Mouse (Mus musculus) midbrain, embryonic 11.5 days (tissue): Measurements from ENCODE around the gene Ptrh1. TPM values are rescaled to one million over a fixed set of nuclear protein-coding genes. Genes with fewer than 3 reads are reported as not detected.

ENCODE experiments used
- ATAC-seq: fragments of 200-750 bp; cut with Nextera tagmentation; 2 replicates; pipeline ENCODE4 v1.8.0; 2017; ENCODE audit warnings: moderate TSS enrichment, moderate library complexity; ENCODE audit not compliant: low FRiP score
- DNase-seq: peaks from one replicate; pipeline ENCODE4 v3.0.0; 2015; ENCODE audit warnings: low spot score; ENCODE audit errors: missing footprints
- H3K27ac ChIP-seq: fragments of 300-500 bp; sonication (generic); 2 replicates; pipeline ENCODE4 v1.5.1; 2014; ENCODE audit warnings: low read depth, low read length
- H3K27me3 ChIP-seq: fragments of 300-500 bp; sonication (generic); 2 replicates; pipeline ENCODE4 v1.6.1; 2014; ENCODE audit warnings: mild to moderate bottlenecking, low read length, moderate library complexity, mixed read lengths; ENCODE audit not compliant: control insufficient read depth, insufficient read depth
- H3K36me3 ChIP-seq: fragments of 300-500 bp; sonication (generic); 2 replicates; pipeline ENCODE4 v1.6.1; 2014; ENCODE audit warnings: mild to moderate bottlenecking, low read length, moderate library complexity, mixed read lengths; ENCODE audit not compliant: control insufficient read depth, insufficient read depth
- H3K4me1 ChIP-seq: fragments of 300-500 bp; sonication (generic); 2 replicates; pipeline ENCODE4 v1.6.1; 2014; ENCODE audit warnings: low read length; ENCODE audit not compliant: control insufficient read depth, insufficient read depth
- H3K4me2 ChIP-seq: fragments of 300-500 bp; sonication (generic); 2 replicates; pipeline ENCODE4 v1.6.1; 2014; ENCODE audit warnings: mild to moderate bottlenecking, moderate library complexity
- H3K4me3 ChIP-seq: fragments of 300-500 bp; sonication (generic); 2 replicates; pipeline ENCODE4 v1.5.1; 2014; ENCODE audit warnings: low read depth, low read length
- H3K9ac ChIP-seq: fragments of 300-500 bp; sonication (generic); 2 replicates; pipeline ENCODE4 v1.6.1; 2014; ENCODE audit warnings: low read length
- H3K9me3 ChIP-seq: fragments of 300-500 bp; sonication (generic); 2 replicates; pipeline ENCODE4 v1.6.1; 2016; ENCODE audit warnings: low read length; ENCODE audit not compliant: control insufficient read depth
- WGBS: fragments of 180-500 bp; shearing (Covaris S2); extraction: QIAGEN DNeasy Blood & Tissue Kit; methylation state at CpG from one replicate; pipeline ENCODE4 v1.1.7; 2014; 5-methylcytosine and 5-hydroxymethylcytosine counted together
- polyA plus RNA-seq: library from polyadenylated mRNA; unstranded; fragments of >200 nt; fragmentation: Nextera tagmentation; extraction: Ambion mirVana; gene quantifications from 2 replicates; pipeline ENCODE4 v1.2.1, GENCODE M21; 2014

The Ptrh1 gene
- 3.2 and 3.9 TPM in 2 replicates for polyA plus RNA-seq

DNA sequence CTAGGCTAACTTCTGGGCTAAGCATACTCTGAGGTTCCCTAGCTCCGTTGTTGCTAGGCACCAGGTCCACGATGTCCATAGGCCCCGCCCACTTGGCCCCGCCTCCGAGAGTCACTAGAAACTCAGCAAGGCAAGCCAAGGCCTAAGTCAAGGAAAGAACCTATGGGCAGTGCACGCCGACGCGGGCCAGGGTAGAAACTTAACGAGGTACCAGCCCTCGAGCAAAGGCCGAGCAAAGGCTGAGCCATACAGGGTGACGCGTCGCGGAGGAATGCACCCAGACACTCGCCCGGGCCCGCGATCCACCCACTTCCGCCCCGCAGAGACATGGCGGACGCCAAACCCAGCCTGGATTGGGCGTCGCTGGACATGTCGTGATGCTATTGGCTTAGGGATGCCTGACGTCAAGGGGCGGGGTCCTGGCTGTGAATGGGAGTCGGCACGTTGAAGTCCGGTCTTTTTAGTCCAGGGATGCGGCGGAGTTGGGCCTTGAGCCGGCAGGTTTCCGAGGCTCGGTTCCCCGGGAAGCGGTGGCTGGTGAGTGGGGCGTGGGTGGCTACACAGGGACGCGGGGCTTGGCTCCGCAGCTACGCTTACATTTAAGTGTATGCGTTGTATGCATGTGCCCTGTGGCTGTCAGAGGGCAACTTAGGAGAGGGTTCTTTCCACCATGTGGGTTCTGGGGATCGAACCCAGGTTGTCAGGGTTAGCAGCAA, at the start of gene Ptrh1, which contains the start of gene Ttc16:
TSS of gene Ptrh1 (plus strand) at position 428 of the 716 bp plus-strand sequence.
TSS of gene Ttc16 (minus strand) at position 275 of the 716 bp plus-strand sequence.
- DNase-seq (peak; percentile 99), ATAC-seq (peak; percentile 97)
- Histone ChIP-seq H3K9me3 (no peaks in the 10 kb centered on the region), H3K9ac (peak within 1 kb of the TSS; percentile 58), H3K4me3 (peak within 1 kb of the TSS; percentile 54), H3K27me3 (no peaks in the 10 kb centered on the region), H3K36me3 (no peaks in the 10 kb centered on the region), H3K4me1 (peaks cover 12% of the 10 kb centered on the region; the same call in 1 of the 2 replicates), H3K4me2 (peak within 1 kb of the TSS; percentile 76), H3K27ac (no peak within 1 kb of the TSS)
- under 1% methylated on average over 46 of the region's 46 CpGs for WGBS

DNA sequence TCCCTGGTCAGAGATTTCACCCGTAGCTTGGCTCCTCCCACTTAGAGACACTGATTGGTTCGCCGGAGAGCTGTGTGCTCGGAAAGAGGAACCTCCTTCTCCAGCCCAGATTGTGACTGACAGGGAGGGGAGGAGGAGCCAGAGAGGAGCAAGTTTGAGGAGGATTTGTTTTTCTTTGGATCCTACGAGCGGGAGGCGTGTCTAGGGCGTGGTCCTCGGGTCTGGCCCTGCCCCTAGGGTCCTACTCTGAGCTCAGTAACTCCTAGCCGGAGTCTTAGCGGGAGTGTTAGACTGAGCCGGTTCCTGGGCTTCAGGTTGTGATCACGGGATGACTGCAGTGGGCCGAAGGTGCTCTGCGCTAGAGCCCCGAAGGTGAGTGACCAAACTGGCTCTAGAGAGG, 48.2 kb upstream of the Ptrh1 start:
- ATAC-seq = peak; percentile 97
- Histone ChIP-seq H3K36me3 (no peaks in the 10 kb centered on the region), H3K4me2 (peak overlapping the region; percentile 28; the same call in 1 of the 2 replicates), H3K27ac (no peak overlapping the region), H3K27me3 (no peaks in the 10 kb centered on the region), H3K4me3 (peak overlapping the region; percentile 6; the same call in 1 of the 2 replicates), H3K9ac (no peak overlapping the region), H3K4me1 (0 out of 2 replicates have a peak, but pooled peaks cover 2% of the 10 kb centered on the region), H3K9me3 (no peaks in the 10 kb centered on the region)
- peak; percentile 98 for DNase-seq
- WGBS = under 1% methylated on average over 16 of the region's 16 CpGs

GRCm38 (mm10) chr2:32728463-32728862, 47.1 kb upstream of the Ptrh1 start:
- DNase-seq = no peak
- Histone ChIP-seq H3K27ac (no peak overlapping the region), H3K27me3 (no peaks in the 10 kb centered on the region), H3K4me2 (0 out of 2 replicates have a peak overlapping the region, but pooled peaks have one; percentile 2), H3K4me1 (0 out of 2 replicates have a peak, but pooled peaks cover 2% of the 10 kb centered on the region), H3K9ac (no peak overlapping the region), H3K9me3 (no peaks in the 10 kb centered on the region), H3K36me3 (no peaks in the 10 kb centered on the region), H3K4me3 (no peak overlapping the region)
- WGBS = 55% methylated on average over 7 of the region's 7 CpGs
- ATAC-seq = no peak

GRCm38 (mm10) chr2:32729547-32729946, 46.0 kb upstream of the Ptrh1 start:
- Histone ChIP-seq H3K4me3 (no peak overlapping the region), H3K36me3 (no peaks in the 10 kb centered on the region), H3K4me1 (peaks cover 5% of the 10 kb centered on the region; the same call in 1 of the 2 replicates), H3K9me3 (no peaks in the 10 kb centered on the region), H3K27me3 (no peaks in the 10 kb centered on the region), H3K27ac (no peak overlapping the region), H3K4me2 (no peak overlapping the region), H3K9ac (no peak overlapping the region)
- ATAC-seq (no peak), DNase-seq (no peak)
- WGBS = 80% methylated on average over 4 of the region's 4 CpGs

GRCm38 (mm10) chr2:32730854-32731253, 44.7 kb upstream of the Ptrh1 start:
- no peak overlapping the region for H3K4me2 ChIP-seq
- H3K36me3 ChIP-seq = no peaks in the 10 kb centered on the region
- H3K27me3 ChIP-seq = no peaks in the 10 kb centered on the region
- H3K9me3 ChIP-seq = no peaks in the 10 kb centered on the region
- H3K4me1 ChIP-seq = peaks cover 5% of the 10 kb centered on the region; the same call in 1 of the 2 replicates
- no peak overlapping the region for H3K4me3 ChIP-seq
- DNase-seq = no peak
- whole genome bisulfite sequencing = 63% methylated on average over 11 of the region's 11 CpGs
- no peak for ATAC-seq
- no peak overlapping the region for H3K9ac ChIP-seq
- H3K27ac ChIP-seq = no peak overlapping the region

DNA sequence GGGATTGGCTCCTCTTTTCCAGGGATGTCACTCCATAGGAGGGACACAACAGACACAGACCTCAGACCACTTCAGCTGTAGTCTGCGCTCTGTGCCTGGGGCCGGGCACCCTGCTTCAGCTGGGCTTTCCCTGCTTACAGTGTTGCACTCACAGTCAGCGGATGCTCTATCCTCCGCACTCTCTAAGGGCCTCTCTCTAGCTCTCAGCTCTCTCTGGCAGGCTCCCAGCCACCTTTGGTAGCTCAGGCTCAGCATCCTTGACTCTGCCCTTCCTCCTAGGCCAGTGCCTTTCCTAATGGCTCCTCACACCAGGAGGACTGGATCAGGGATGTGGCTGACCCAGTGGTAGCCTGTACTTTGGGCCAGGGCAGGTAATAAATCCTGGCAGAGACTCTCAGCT, 43.7 kb upstream of the Ptrh1 start:
- no peak overlapping the region for H3K4me3 ChIP-seq
- H3K4me2 ChIP-seq = no peak overlapping the region
- WGBS = 77% methylated on average over 4 of the region's 4 CpGs
- no peak overlapping the region for H3K9ac ChIP-seq
- H3K9me3 ChIP-seq = no peaks in the 10 kb centered on the region
- H3K4me1 ChIP-seq = peaks cover 5% of the 10 kb centered on the region; the same call in 1 of the 2 replicates
- no peaks in the 10 kb centered on the region for H3K27me3 ChIP-seq
- ATAC-seq = no peak
- no peak for DNase-seq
- no peak overlapping the region for H3K27ac ChIP-seq
- H3K36me3 ChIP-seq = no peaks in the 10 kb centered on the region

DNA sequence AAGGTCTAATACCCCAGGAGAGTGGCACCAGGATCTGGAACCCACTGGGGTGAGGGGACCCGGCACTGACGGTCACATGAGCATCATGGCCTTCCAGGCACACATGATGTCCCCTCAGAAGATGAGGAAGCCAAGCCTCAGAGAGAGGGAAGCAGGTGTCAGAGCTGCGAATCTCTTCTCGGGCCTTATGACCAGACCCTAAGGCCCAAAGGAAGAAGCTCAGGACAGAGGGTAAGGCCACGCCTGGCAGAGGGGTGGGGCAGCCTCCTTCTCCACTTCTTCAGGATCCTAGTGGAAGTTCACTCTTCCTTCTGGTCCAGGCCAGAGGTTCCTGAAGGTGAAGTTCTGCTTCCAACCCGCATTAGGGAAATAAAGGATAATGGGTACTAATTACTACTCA, 42.9 kb upstream of the Ptrh1 start:
- WGBS = 80% methylated on average over 6 of the region's 6 CpGs
- no peak overlapping the region for H3K4me3 ChIP-seq
- H3K9me3 ChIP-seq = no peaks in the 10 kb centered on the region
- H3K4me1 ChIP-seq = peaks cover 4% of the 10 kb centered on the region; the same call in 1 of the 2 replicates
- no peaks in the 10 kb centered on the region for H3K27me3 ChIP-seq
- ATAC-seq (no peak), DNase-seq (no peak)
- no peak overlapping the region for H3K9ac ChIP-seq
- H3K4me2 ChIP-seq = no peak overlapping the region
- no peaks in the 10 kb centered on the region for H3K36me3 ChIP-seq
- H3K27ac ChIP-seq = no peak overlapping the region

- DNase-seq = no peak
- no peak overlapping the region for H3K27ac ChIP-seq
- H3K4me1 ChIP-seq = peaks cover 3% of the 10 kb centered on the region; the same call in 1 of the 2 replicates
- no peak overlapping the region for H3K4me3 ChIP-seq
- 23% methylated on average over 4 of the region's 4 CpGs for WGBS
- H3K9ac ChIP-seq = no peak overlapping the region
- no peak overlapping the region for H3K4me2 ChIP-seq
- no peak for ATAC-seq
- H3K36me3 ChIP-seq = no peaks in the 10 kb centered on the region
- H3K9me3 ChIP-seq = no peaks in the 10 kb centered on the region
- H3K27me3 ChIP-seq = no peaks in the 10 kb centered on the region; the same call in 1 of the 2 replicates
Measured at GRCm38 (mm10) chr2:32734480-32734879, 41.1 kb upstream of the Ptrh1 start.

- no peaks in the 10 kb centered on the region; the same call in 1 of the 2 replicates for H3K27me3 ChIP-seq
- H3K27ac ChIP-seq = no peak overlapping the region
- WGBS = 55% methylated on average over 4 of the region's 4 CpGs
- no peak overlapping the region for H3K4me3 ChIP-seq
- H3K9me3 ChIP-seq = no peaks in the 10 kb centered on the region
- H3K4me1 ChIP-seq = peaks cover 3% of the 10 kb centered on the region; the same call in 1 of the 2 replicates
- no peaks in the 10 kb centered on the region for H3K36me3 ChIP-seq
- ATAC-seq = no peak
- no peak for DNase-seq
- no peak overlapping the region for H3K4me2 ChIP-seq
- H3K9ac ChIP-seq = no peak overlapping the region
Measured at GRCm38 (mm10) chr2:32734933-32735332, 40.7 kb upstream of the Ptrh1 start.
